Mouse (Mus musculus): Measurements from ENCODE around the gene Fxyd2. TPM values are rescaled to one million over a fixed set of nuclear protein-coding genes. Genes with fewer than 3 reads are reported as not detected.

Fxyd2 gene
- polyA plus RNA-seq, 1 experiment: not detected

GRCm38 (mm10) chr9:45383883-45384282 lies 15.6 kb upstream of the Fxyd2 start:
- H3K27me3 ChIP-seq (ENCODE audit: control insufficient read depth): no peaks in the 10 kb centered on the region
- TF ChIP-seq GATA1 (IDR thresholded peaks at IDR 0.05; ENCODE audit: low read length): no peak
- no peak for TF ChIP-seq TAL1 (IDR thresholded peaks at IDR 0.05; ENCODE audit: low read length)
- H3K4me1 ChIP-seq (ENCODE audit: control insufficient read depth): no peaks in the 10 kb centered on the region
- H3K9me3 ChIP-seq (ENCODE audit: control insufficient read depth, low read length): no peaks in the 10 kb centered on the region
- H3K36me3 ChIP-seq (ENCODE audit: control insufficient read depth): no peaks in the 10 kb centered on the region
- H3K4me3 ChIP-seq (replicated peaks): no peak overlapping the region

- H3K4me1 ChIP-seq (ENCODE audit: control insufficient read depth): no peaks in the 10 kb centered on the region
- TF ChIP-seq TAL1 (IDR thresholded peaks at IDR 0.05; ENCODE audit: low read length) (no peak), GATA1 (IDR thresholded peaks at IDR 0.05; ENCODE audit: low read length) (no peak)
- no peaks in the 10 kb centered on the region for H3K27me3 ChIP-seq (ENCODE audit: control insufficient read depth)
- no peaks in the 10 kb centered on the region for H3K9me3 ChIP-seq (ENCODE audit: control insufficient read depth, low read length)
- no peak overlapping the region for H3K4me3 ChIP-seq (replicated peaks)
- no peaks in the 10 kb centered on the region for H3K36me3 ChIP-seq (ENCODE audit: control insufficient read depth)
Measured at GRCm38 (mm10) chr9:45386698-45387097, 12.8 kb upstream of the Fxyd2 start.

- no peaks in the 10 kb centered on the region for H3K36me3 ChIP-seq (ENCODE audit: control insufficient read depth)
- H3K9me3 ChIP-seq (ENCODE audit: control insufficient read depth, low read length): no peaks in the 10 kb centered on the region
- TF ChIP-seq GATA1 (IDR thresholded peaks at IDR 0.05; ENCODE audit: low read length): no peak
- no peak for TF ChIP-seq TAL1 (IDR thresholded peaks at IDR 0.05; ENCODE audit: low read length)
Measured at GRCm38 (mm10) chr9:45388385-45388994, 11.0 kb upstream of the Fxyd2 start.

GRCm38 (mm10) chr9:45389596-45389995 lies 9.9 kb upstream of the Fxyd2 start:
- TF ChIP-seq TAL1 (IDR thresholded peaks at IDR 0.05; ENCODE audit: low read length) (no peak), GATA1 (IDR thresholded peaks at IDR 0.05; ENCODE audit: low read length) (no peak)
- no peaks in the 10 kb centered on the region for H3K36me3 ChIP-seq (ENCODE audit: control insufficient read depth)
- no peaks in the 10 kb centered on the region for H3K9me3 ChIP-seq (ENCODE audit: control insufficient read depth, low read length)
- H3K4me1 ChIP-seq (ENCODE audit: control insufficient read depth): no peaks in the 10 kb centered on the region
- H3K4me3 ChIP-seq (replicated peaks): no peak overlapping the region
- H3K27me3 ChIP-seq (ENCODE audit: control insufficient read depth): no peaks in the 10 kb centered on the region

More at GRCm38 (mm10) chr9:45388385-45388994, 11.0 kb upstream of the Fxyd2 start:
- no peaks in the 10 kb centered on the region for H3K4me1 ChIP-seq (ENCODE audit: control insufficient read depth)
- H3K27me3 ChIP-seq (ENCODE audit: control insufficient read depth): no peaks in the 10 kb centered on the region
- H3K4me3 ChIP-seq (replicated peaks): no peak overlapping the region

GRCm38 (mm10) chr9:45391299-45391698 lies 8.2 kb upstream of the Fxyd2 start:
- Histone ChIP-seq H3K27me3 (ENCODE audit: control insufficient read depth) (no peaks in the 10 kb centered on the region), H3K36me3 (ENCODE audit: control insufficient read depth) (no peaks in the 10 kb centered on the region), H3K9me3 (ENCODE audit: control insufficient read depth, low read length) (no peaks in the 10 kb centered on the region), H3K4me1 (ENCODE audit: control insufficient read depth) (no peaks in the 10 kb centered on the region), H3K4me3 (replicated peaks) (no peak overlapping the region)
- no peak for TF ChIP-seq GATA1 (IDR thresholded peaks at IDR 0.05; ENCODE audit: low read length)
- no peak for TF ChIP-seq TAL1 (IDR thresholded peaks at IDR 0.05; ENCODE audit: low read length)

- no peaks in the 10 kb centered on the region for H3K27me3 ChIP-seq (ENCODE audit: control insufficient read depth)
- H3K9me3 ChIP-seq (ENCODE audit: control insufficient read depth, low read length): no peaks in the 10 kb centered on the region
- H3K4me3 ChIP-seq (replicated peaks): no peak overlapping the region
- TF ChIP-seq TAL1 (IDR thresholded peaks at IDR 0.05; ENCODE audit: low read length) (no peak), GATA1 (IDR thresholded peaks at IDR 0.05; ENCODE audit: low read length) (no peak)
- no peaks in the 10 kb centered on the region for H3K36me3 ChIP-seq (ENCODE audit: control insufficient read depth)
- H3K4me1 ChIP-seq (ENCODE audit: control insufficient read depth): no peaks in the 10 kb centered on the region
Measured at GRCm38 (mm10) chr9:45395218-45395617, 4.3 kb upstream of the Fxyd2 start.

- Histone ChIP-seq H3K36me3 (ENCODE audit: control insufficient read depth) (no peaks in the 10 kb centered on the region), H3K27me3 (ENCODE audit: control insufficient read depth) (no peaks in the 10 kb centered on the region), H3K4me1 (ENCODE audit: control insufficient read depth) (no peaks in the 10 kb centered on the region), H3K9me3 (ENCODE audit: control insufficient read depth, low read length) (no peaks in the 10 kb centered on the region), H3K4me3 (replicated peaks) (no peak overlapping the region)
- TF ChIP-seq TAL1 (IDR thresholded peaks at IDR 0.05; ENCODE audit: low read length) (no peak), GATA1 (IDR thresholded peaks at IDR 0.05; ENCODE audit: low read length) (no peak)
Measured at GRCm38 (mm10) chr9:45395796-45396195, 3.7 kb upstream of the Fxyd2 start.

GRCm38 (mm10) chr9:45398336-45398735 lies 1.1 kb upstream of the Fxyd2 start:
- TF ChIP-seq TAL1 (IDR thresholded peaks at IDR 0.05; ENCODE audit: low read length) (no peak), GATA1 (IDR thresholded peaks at IDR 0.05; ENCODE audit: low read length) (no peak)
- no peaks in the 10 kb centered on the region; the same call in 1 of the 2 replicates for H3K27me3 ChIP-seq (ENCODE audit: control insufficient read depth)
- H3K36me3 ChIP-seq (ENCODE audit: control insufficient read depth): no peaks in the 10 kb centered on the region
- H3K4me3 ChIP-seq (replicated peaks): no peak overlapping the region
- H3K4me1 ChIP-seq (ENCODE audit: control insufficient read depth): no peaks in the 10 kb centered on the region
- H3K9me3 ChIP-seq (ENCODE audit: control insufficient read depth, low read length): no peaks in the 10 kb centered on the region

- no peaks in the 10 kb centered on the region; the same call in 1 of the 2 replicates for H3K27me3 ChIP-seq (ENCODE audit: control insufficient read depth)
- H3K4me3 ChIP-seq (replicated peaks): no peak overlapping the region
- no peaks in the 10 kb centered on the region for H3K9me3 ChIP-seq (ENCODE audit: control insufficient read depth, low read length)
- no peaks in the 10 kb centered on the region for H3K36me3 ChIP-seq (ENCODE audit: control insufficient read depth)
- no peaks in the 10 kb centered on the region for H3K4me1 ChIP-seq (ENCODE audit: control insufficient read depth)
- no peak for TF ChIP-seq TAL1 (IDR thresholded peaks at IDR 0.05; ENCODE audit: low read length)
- TF ChIP-seq GATA1 (IDR thresholded peaks at IDR 0.05; ENCODE audit: low read length): no peak
Measured at GRCm38 (mm10) chr9:45401851-45402250, 2.4 kb downstream of the Fxyd2 start.

GRCm38 (mm10) chr9:45402957-45403356 lies 3.5 kb downstream of the Fxyd2 start:
- Histone ChIP-seq H3K27me3 (ENCODE audit: control insufficient read depth) (no peaks in the 10 kb centered on the region; the same call in 1 of the 2 replicates), H3K4me3 (replicated peaks) (no peak overlapping the region), H3K9me3 (ENCODE audit: control insufficient read depth, low read length) (no peaks in the 10 kb centered on the region), H3K36me3 (ENCODE audit: control insufficient read depth) (no peaks in the 10 kb centered on the region), H3K4me1 (ENCODE audit: control insufficient read depth) (no peaks in the 10 kb centered on the region)
- TF ChIP-seq TAL1 (IDR thresholded peaks at IDR 0.05; ENCODE audit: low read length): no peak
- no peak for TF ChIP-seq GATA1 (IDR thresholded peaks at IDR 0.05; ENCODE audit: low read length)

Measured in erythroblast, embryonic 14.5 days (primary cell).